Mouse (Mus musculus) midbrain, embryonic 11.5 days (tissue): ENCODE results near the gene Fhit. TPM values are rescaled to one million over a fixed set of nuclear protein-coding genes. Genes with fewer than 3 reads are reported as not detected.

Experiments
- ATAC-seq: fragments of 200-750 bp; cut with Nextera tagmentation; 2 replicates; pipeline ENCODE4 v1.8.0; 2017; ENCODE audit warnings: moderate TSS enrichment, moderate library complexity; ENCODE audit not compliant: low FRiP score
- DNase-seq: peaks from one replicate; pipeline ENCODE4 v3.0.0; 2015; ENCODE audit warnings: low spot score; ENCODE audit errors: missing footprints
- H3K27ac ChIP-seq: fragments of 300-500 bp; sonication (generic); 2 replicates; pipeline ENCODE4 v1.5.1; 2014; ENCODE audit warnings: low read depth, low read length
- H3K27me3 ChIP-seq: fragments of 300-500 bp; sonication (generic); 2 replicates; pipeline ENCODE4 v1.6.1; 2014; ENCODE audit warnings: mild to moderate bottlenecking, low read length, moderate library complexity, mixed read lengths; ENCODE audit not compliant: control insufficient read depth, insufficient read depth
- H3K36me3 ChIP-seq: fragments of 300-500 bp; sonication (generic); 2 replicates; pipeline ENCODE4 v1.6.1; 2014; ENCODE audit warnings: mild to moderate bottlenecking, low read length, moderate library complexity, mixed read lengths; ENCODE audit not compliant: control insufficient read depth, insufficient read depth
- H3K4me1 ChIP-seq: fragments of 300-500 bp; sonication (generic); 2 replicates; pipeline ENCODE4 v1.6.1; 2014; ENCODE audit warnings: low read length; ENCODE audit not compliant: control insufficient read depth, insufficient read depth
- H3K4me2 ChIP-seq: fragments of 300-500 bp; sonication (generic); 2 replicates; pipeline ENCODE4 v1.6.1; 2014; ENCODE audit warnings: mild to moderate bottlenecking, moderate library complexity
- H3K4me3 ChIP-seq: fragments of 300-500 bp; sonication (generic); 2 replicates; pipeline ENCODE4 v1.5.1; 2014; ENCODE audit warnings: low read depth, low read length
- H3K9ac ChIP-seq: fragments of 300-500 bp; sonication (generic); 2 replicates; pipeline ENCODE4 v1.6.1; 2014; ENCODE audit warnings: low read length
- H3K9me3 ChIP-seq: fragments of 300-500 bp; sonication (generic); 2 replicates; pipeline ENCODE4 v1.6.1; 2016; ENCODE audit warnings: low read length; ENCODE audit not compliant: control insufficient read depth
- WGBS: fragments of 180-500 bp; shearing (Covaris S2); extraction: QIAGEN DNeasy Blood & Tissue Kit; methylation state at CpG from one replicate; pipeline ENCODE4 v1.1.7; 2014; 5-methylcytosine and 5-hydroxymethylcytosine counted together
- polyA plus RNA-seq: library from polyadenylated mRNA; unstranded; fragments of >200 nt; fragmentation: Nextera tagmentation; extraction: Ambion mirVana; gene quantifications from 2 replicates; pipeline ENCODE4 v1.2.1, GENCODE M21; 2014

Gene Fhit
- polyA plus RNA-seq, 1 experiment from 2014 or later: 4.6 TPM

DNA sequence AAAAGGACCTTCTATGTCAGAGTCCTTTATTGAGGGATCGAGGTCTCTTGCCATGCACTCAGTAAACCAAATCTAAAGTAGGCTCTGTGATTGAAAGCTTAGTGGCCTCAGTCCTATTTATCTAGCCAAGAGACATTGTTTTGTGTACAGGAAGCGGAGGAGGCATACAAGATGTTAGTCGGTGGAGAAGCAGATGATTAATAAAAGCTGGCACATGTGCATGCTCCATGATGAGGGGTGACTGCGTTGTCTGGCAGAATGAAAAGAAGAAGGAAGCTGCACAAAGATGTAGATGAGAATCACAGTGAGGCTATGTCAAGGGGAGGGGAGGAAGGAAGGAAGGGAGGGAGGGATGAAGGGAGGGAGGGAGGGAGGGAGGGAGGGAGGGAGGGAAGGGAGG is 481.8 kb downstream of the Fhit start:
- Histone ChIP-seq H3K9me3 (no peaks in the 10 kb centered on the region), H3K9ac (no peak overlapping the region), H3K36me3 (no peaks in the 10 kb centered on the region), H3K4me2 (no peak overlapping the region), H3K27ac (no peak overlapping the region), H3K4me1 (no peaks in the 10 kb centered on the region), H3K27me3 (no peaks in the 10 kb centered on the region), H3K4me3 (no peak overlapping the region)
- WGBS: 86% methylated on average over 4 of the region's 4 CpGs
- DNase-seq (no peak), ATAC-seq (no peak)

DNA sequence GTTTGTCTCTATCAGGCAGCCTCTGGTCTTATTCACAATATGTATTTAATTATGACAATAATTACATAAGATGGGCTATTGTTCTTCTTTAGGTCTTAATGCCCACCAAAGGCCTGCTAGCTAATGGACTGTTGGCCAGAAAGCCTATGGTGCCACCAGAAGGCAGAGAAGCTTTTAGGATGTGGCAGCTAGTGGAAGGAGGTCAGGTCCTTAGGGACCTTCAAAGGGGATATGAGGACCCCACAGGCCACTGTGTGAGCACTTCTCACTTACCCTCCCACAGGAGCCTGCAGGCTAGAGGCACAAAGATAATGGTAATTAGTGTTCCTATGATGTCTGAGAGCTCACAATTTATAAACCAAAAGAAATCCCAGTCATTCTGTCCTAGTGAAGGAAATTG is 482.2 kb downstream of the Fhit start:
- Histone ChIP-seq H3K4me3 (no peak overlapping the region), H3K9me3 (no peaks in the 10 kb centered on the region), H3K27ac (no peak overlapping the region), H3K4me1 (no peaks in the 10 kb centered on the region), H3K27me3 (no peaks in the 10 kb centered on the region), H3K4me2 (no peak overlapping the region), H3K36me3 (no peaks in the 10 kb centered on the region), H3K9ac (no peak overlapping the region)
- ATAC-seq: 0 out of 2 replicates have a peak, but pooled peaks have one; percentile 35
- DNase-seq: no peak

DNA sequence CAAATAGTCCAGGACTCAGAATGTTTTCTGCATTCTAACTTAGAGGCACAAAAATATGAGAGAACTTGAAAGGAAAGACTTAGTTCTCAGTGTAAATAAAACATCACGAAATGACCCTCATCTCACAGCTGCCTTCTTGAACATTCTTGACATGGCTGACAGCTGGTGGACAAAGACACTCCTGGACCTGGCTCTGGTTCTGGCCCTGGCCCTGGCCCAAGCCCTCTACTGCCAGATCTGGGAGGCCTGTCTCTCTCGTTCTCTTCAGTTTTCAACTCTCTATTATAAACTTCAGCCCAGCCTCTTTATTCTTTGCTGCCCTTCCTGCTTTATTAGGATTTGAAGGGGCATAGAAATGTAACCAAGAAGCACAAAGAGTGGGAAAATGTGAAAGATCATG is 484.2 kb downstream of the Fhit start:
- no peak overlapping the region for H3K27ac ChIP-seq
- H3K9me3 ChIP-seq: no peaks in the 10 kb centered on the region
- no peak overlapping the region for H3K4me2 ChIP-seq
- ATAC-seq: no peak
- H3K4me1 ChIP-seq: no peaks in the 10 kb centered on the region
- no peak overlapping the region for H3K4me3 ChIP-seq
- 69% methylated on average over 2 of the region's 2 CpGs for WGBS
- no peak for DNase-seq
- no peaks in the 10 kb centered on the region for H3K36me3 ChIP-seq
- H3K9ac ChIP-seq: no peak overlapping the region
- no peaks in the 10 kb centered on the region for H3K27me3 ChIP-seq

DNA sequence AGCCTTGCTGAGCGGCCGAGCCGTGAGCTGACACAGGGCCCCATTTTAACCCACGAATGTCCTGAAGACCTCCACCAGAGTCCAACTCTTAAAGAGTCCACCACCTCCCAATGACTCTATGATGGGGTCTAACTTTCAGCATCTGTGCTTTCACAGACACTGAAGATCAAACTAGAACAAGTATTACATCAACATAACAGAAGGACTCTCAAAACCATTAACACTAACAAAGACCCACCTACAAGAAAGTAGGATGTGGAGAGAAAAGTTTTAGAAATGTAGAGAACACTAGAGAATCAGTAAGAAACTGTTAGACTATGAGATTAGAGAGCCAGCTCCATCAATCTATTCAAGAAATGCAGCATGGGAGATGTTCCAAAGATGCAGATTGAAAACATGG is 501.6 kb downstream of the Fhit start:
- H3K9me3 ChIP-seq: no peaks in the 10 kb centered on the region
- no peak overlapping the region for H3K4me3 ChIP-seq
- no peaks in the 10 kb centered on the region for H3K36me3 ChIP-seq
- DNase-seq (no peak), ATAC-seq (no peak)
- no peak overlapping the region for H3K4me2 ChIP-seq
- H3K4me1 ChIP-seq: no peaks in the 10 kb centered on the region
- no peaks in the 10 kb centered on the region for H3K27me3 ChIP-seq
- H3K27ac ChIP-seq: no peak overlapping the region
- no peak overlapping the region for H3K9ac ChIP-seq
- WGBS: 95% methylated on average over 4 of the region's 4 CpGs

DNA sequence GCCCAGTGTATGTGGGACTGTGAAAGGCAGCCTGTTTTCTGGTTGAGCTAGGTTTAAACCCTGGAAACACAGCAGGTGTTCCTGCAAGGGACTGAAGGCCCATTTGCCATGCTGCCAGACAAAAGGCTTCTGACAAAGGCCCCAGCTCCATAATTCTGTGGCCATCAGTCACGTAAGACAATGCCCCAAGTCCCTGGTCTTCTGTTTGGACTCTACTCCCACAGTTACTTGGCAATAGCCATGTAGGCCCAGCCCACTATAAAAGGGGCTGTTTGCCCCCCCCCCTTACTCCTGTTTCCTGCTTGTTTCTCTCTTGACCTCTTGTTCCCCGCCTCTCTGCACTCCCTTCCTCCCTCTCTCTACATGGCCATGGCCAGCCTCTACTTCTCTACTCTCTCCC is 502.5 kb downstream of the Fhit start:
- H3K4me3 ChIP-seq: no peak overlapping the region
- 52% methylated on average over 2 of the region's 2 CpGs for WGBS
- peak; percentile 82 for ATAC-seq
- no peak overlapping the region for H3K4me2 ChIP-seq
- no peak overlapping the region for H3K27ac ChIP-seq
- H3K27me3 ChIP-seq: no peaks in the 10 kb centered on the region
- H3K9ac ChIP-seq: no peak overlapping the region
- no peak for DNase-seq
- H3K9me3 ChIP-seq: no peaks in the 10 kb centered on the region
- no peaks in the 10 kb centered on the region for H3K36me3 ChIP-seq
- H3K4me1 ChIP-seq: no peaks in the 10 kb centered on the region

DNA sequence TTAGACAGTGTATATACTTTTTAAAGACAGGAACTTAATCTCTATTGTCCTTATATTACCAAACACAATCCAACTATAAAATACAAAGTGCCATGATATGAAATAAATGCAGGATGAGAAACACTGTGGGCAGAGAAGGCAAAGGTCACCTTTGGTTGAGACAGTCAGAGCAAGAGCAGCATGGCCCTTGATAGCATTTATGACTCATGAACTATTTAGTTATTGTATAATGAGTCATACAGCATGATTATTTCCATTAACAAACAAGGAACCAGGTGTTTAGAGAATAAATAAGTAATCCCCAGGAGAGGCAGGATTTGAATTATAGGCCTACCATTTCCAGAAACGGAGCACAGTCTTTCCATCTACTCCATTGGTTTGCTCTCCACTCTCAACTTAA is 503.6 kb downstream of the Fhit start:
- no peaks in the 10 kb centered on the region for H3K9me3 ChIP-seq
- no peak overlapping the region for H3K27ac ChIP-seq
- ATAC-seq: no peak
- H3K9ac ChIP-seq: no peak overlapping the region
- 86% methylated on average over 1 of the region's 1 CpGs for WGBS
- DNase-seq: no peak
- H3K36me3 ChIP-seq: no peaks in the 10 kb centered on the region
- H3K4me1 ChIP-seq: no peaks in the 10 kb centered on the region
- no peak overlapping the region for H3K4me3 ChIP-seq
- no peak overlapping the region for H3K4me2 ChIP-seq
- no peaks in the 10 kb centered on the region for H3K27me3 ChIP-seq

DNA sequence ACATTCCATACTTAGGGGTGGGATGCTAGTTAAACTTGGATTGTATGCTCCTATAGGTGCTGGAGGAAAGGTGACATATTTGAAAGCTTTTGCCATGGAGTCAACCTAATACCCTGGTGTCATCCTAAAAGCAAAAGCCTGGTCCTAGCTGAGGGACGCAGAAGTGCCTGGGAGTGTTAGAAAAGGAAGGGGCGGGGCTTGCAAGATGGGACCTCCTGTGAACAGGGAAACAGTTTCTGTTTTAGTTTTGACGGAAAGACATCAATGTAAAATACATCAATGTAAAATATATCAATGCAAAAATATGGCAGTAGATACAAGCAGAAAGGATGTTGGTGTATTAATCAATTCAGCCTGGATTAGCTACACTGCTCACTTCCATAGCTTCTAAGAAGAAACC is 504.5 kb downstream of the Fhit start:
- WGBS: 88% methylated on average over 3 of the region's 3 CpGs
- ATAC-seq (no peak), DNase-seq (no peak)
- H3K4me2 ChIP-seq: no peak overlapping the region
- H3K9ac ChIP-seq: no peak overlapping the region
- H3K4me1 ChIP-seq: no peaks in the 10 kb centered on the region
- no peaks in the 10 kb centered on the region for H3K27me3 ChIP-seq
- no peak overlapping the region for H3K4me3 ChIP-seq
- H3K9me3 ChIP-seq: no peaks in the 10 kb centered on the region
- no peaks in the 10 kb centered on the region for H3K36me3 ChIP-seq
- no peak overlapping the region for H3K27ac ChIP-seq

DNA sequence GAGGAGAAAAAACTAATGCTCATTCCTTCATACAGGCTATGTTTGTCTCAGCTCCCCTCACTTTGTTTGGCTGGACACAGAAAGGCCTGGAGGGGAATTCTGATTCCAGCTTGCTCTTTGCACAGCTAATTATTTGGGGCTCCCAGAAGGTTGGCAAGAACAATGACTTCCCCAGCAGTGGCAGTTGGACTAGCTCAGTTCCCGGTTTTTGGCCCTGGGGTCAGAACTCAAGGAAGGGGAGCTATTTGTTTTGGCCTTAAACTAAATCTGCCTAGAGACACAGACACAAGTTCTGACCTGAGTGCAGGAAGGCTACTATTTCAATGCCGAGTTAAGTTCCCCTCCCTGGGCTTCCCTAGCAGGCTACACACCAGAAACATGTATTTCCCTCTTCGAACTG is 506.0 kb downstream of the Fhit start:
- Histone ChIP-seq H3K4me1 (no peaks in the 10 kb centered on the region), H3K27ac (no peak overlapping the region), H3K4me2 (no peak overlapping the region), H3K36me3 (no peaks in the 10 kb centered on the region), H3K9ac (no peak overlapping the region), H3K4me3 (no peak overlapping the region), H3K27me3 (no peaks in the 10 kb centered on the region), H3K9me3 (no peaks in the 10 kb centered on the region)
- 62% methylated on average over 3 of the region's 3 CpGs for WGBS
- DNase-seq: no peak
- no peak for ATAC-seq

DNA sequence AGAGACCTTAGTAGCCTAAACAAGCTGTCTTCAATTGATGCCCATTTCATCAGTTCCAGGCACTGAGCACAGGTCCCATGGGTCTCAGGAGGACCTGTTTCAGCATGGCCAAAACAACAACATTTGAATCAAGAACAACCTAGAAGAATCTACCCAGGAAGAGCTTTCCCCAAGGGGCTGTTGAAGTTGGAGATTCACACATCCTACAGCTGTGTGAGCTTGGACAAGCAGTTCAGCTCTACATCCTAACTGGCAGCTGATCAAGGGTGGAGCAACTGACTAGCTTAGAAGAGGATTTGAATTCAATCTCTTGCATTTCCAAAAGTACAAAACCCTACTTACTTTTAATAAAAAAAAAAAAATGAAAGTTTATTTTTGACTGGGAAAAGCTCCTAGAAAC is 514.0 kb downstream of the Fhit start:
- H3K4me3 ChIP-seq: no peak overlapping the region
- H3K9me3 ChIP-seq: no peaks in the 10 kb centered on the region
- no peak for ATAC-seq
- DNase-seq: no peak
- H3K4me2 ChIP-seq: no peak overlapping the region
- no peaks in the 10 kb centered on the region for H3K36me3 ChIP-seq
- no peak overlapping the region for H3K9ac ChIP-seq
- peaks cover 2% of the 10 kb centered on the region; the same call in 1 of the 2 replicates for H3K4me1 ChIP-seq
- no peaks in the 10 kb centered on the region for H3K27me3 ChIP-seq
- no peak overlapping the region for H3K27ac ChIP-seq

DNA sequence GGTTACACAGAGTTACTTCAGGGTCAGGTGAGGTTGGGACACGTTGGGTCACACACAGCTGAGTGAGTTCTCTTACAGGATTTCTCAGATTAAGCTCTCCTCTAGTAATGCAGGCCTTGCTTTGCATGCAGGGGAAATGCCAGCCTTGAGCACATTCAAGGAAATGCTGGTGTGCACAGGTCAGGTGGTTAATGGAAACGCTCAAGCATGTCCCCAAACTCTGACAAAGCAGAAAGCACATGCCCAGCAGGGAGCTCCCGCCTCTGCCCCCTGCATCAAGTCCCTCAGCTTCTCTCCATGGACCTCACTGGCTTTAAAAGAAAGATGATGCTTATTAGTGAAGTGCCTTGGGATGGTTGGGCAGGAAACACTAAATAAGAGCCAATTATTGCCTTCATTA is 530.1 kb downstream of the Fhit start:
- H3K9ac ChIP-seq: no peak overlapping the region
- 38% methylated on average over 3 of the region's 3 CpGs for WGBS
- H3K36me3 ChIP-seq: no peaks in the 10 kb centered on the region
- no peak overlapping the region for H3K27ac ChIP-seq
- H3K4me2 ChIP-seq: no peak overlapping the region
- no peak for ATAC-seq
- H3K4me1 ChIP-seq: no peaks in the 10 kb centered on the region
- no peaks in the 10 kb centered on the region for H3K27me3 ChIP-seq
- no peak overlapping the region for H3K4me3 ChIP-seq
- no peaks in the 10 kb centered on the region for H3K9me3 ChIP-seq
- DNase-seq: no peak
